Mouse (Mus musculus): ENCODE measurements at regions not wholly inside any gene's neighbourhood (a gene's known extent, or its start where the extent isn't known, plus 50 kb on each side); places are given as distances from the start of the nearest gene placed in this dataset.

- Histone ChIP-seq H3K9me3 (ENCODE audit: low read length) (no peaks in the 10 kb centered on the region), H3K4me1 (replicated peaks; ENCODE audit: low read depth, low read length) (no peaks in the 10 kb centered on the region), H3K27me3 (ENCODE audit: insufficient read depth, low read length) (no peaks in the 10 kb centered on the region), H3K36me3 (ENCODE audit: insufficient read depth, low read length) (no peaks in the 10 kb centered on the region), H3K4me3 (replicated peaks; ENCODE audit: low read length) (no peak overlapping the region)
- TF ChIP-seq POU5F1 (IDR thresholded peaks at IDR 0.05; ENCODE audit: borderline replicate concordance, low read length) = no peak
- TF ChIP-seq CTCF (conservative IDR thresholded peaks at IDR 0.05; ENCODE audit: low read length) = no peak
- no peak for TF ChIP-seq NANOG (IDR thresholded peaks at IDR 0.05; ENCODE audit: borderline replicate concordance, low read length)
Measured at GRCm38 (mm10) chr17:22795213-22795612, 71.7 kb downstream of the Zfp945 start.

GRCm38 (mm10) chr17:22784481-22784880 is 82.5 kb downstream of the Zfp945 start:
- TF ChIP-seq NANOG (IDR thresholded peaks at IDR 0.05; ENCODE audit: borderline replicate concordance, low read length) (no peak), CTCF (conservative IDR thresholded peaks at IDR 0.05; ENCODE audit: low read length) (no peak), POU5F1 (IDR thresholded peaks at IDR 0.05; ENCODE audit: borderline replicate concordance, low read length) (no peak)
- H3K4me1 ChIP-seq (replicated peaks; ENCODE audit: low read depth, low read length) = no peaks in the 10 kb centered on the region
- H3K36me3 ChIP-seq (ENCODE audit: insufficient read depth, low read length) = no peaks in the 10 kb centered on the region
- no peaks in the 10 kb centered on the region for H3K9me3 ChIP-seq (ENCODE audit: low read length)
- no peaks in the 10 kb centered on the region for H3K27me3 ChIP-seq (ENCODE audit: insufficient read depth, low read length)
- no peak overlapping the region for H3K4me3 ChIP-seq (replicated peaks; ENCODE audit: low read length)

- Histone ChIP-seq H3K36me3 (ENCODE audit: insufficient read depth, low read length) (no peaks in the 10 kb centered on the region), H3K4me3 (replicated peaks; ENCODE audit: low read length) (no peak overlapping the region), H3K9me3 (ENCODE audit: low read length) (no peaks in the 10 kb centered on the region), H3K4me1 (replicated peaks; ENCODE audit: low read depth, low read length) (peaks cover 19% of the 10 kb centered on the region), H3K27me3 (ENCODE audit: insufficient read depth, low read length) (no peaks in the 10 kb centered on the region)
- TF ChIP-seq POU5F1 (IDR thresholded peaks at IDR 0.05; ENCODE audit: borderline replicate concordance, low read length) (no peak), NANOG (IDR thresholded peaks at IDR 0.05; ENCODE audit: borderline replicate concordance, low read length) (peak; percentile 59)
Measured at GRCm38 (mm10) chr17:22745736-22746135, 121.2 kb downstream of the Zfp945 start.

- Histone ChIP-seq H3K9me3 (ENCODE audit: low read length) (no peaks in the 10 kb centered on the region), H3K4me1 (replicated peaks; ENCODE audit: low read depth, low read length) (peaks cover 36% of the 10 kb centered on the region), H3K36me3 (ENCODE audit: insufficient read depth, low read length) (peaks cover 16% of the 10 kb centered on the region), H3K4me3 (replicated peaks; ENCODE audit: low read length) (peak overlapping the region; percentile 81), H3K27me3 (ENCODE audit: insufficient read depth, low read length) (no peaks in the 10 kb centered on the region)
- no peak for TF ChIP-seq CTCF (conservative IDR thresholded peaks at IDR 0.05; ENCODE audit: low read length)
- no peak for TF ChIP-seq NANOG (IDR thresholded peaks at IDR 0.05; ENCODE audit: borderline replicate concordance, low read length)
- no peak for TF ChIP-seq POU5F1 (IDR thresholded peaks at IDR 0.05; ENCODE audit: borderline replicate concordance, low read length)
Measured at GRCm38 (mm10) chr17:22739581-22740178, 127.3 kb downstream of the Zfp945 start.

GRCm38 (mm10) chr17:22739173-22739572 is 127.8 kb downstream of the Zfp945 start:
- TF ChIP-seq POU5F1 (IDR thresholded peaks at IDR 0.05; ENCODE audit: borderline replicate concordance, low read length) (no peak), CTCF (conservative IDR thresholded peaks at IDR 0.05; ENCODE audit: low read length) (no peak)
- Histone ChIP-seq H3K27me3 (ENCODE audit: insufficient read depth, low read length) (no peaks in the 10 kb centered on the region), H3K9me3 (ENCODE audit: low read length) (no peaks in the 10 kb centered on the region), H3K4me1 (replicated peaks; ENCODE audit: low read depth, low read length) (peaks cover 36% of the 10 kb centered on the region), H3K36me3 (ENCODE audit: insufficient read depth, low read length) (peaks cover 16% of the 10 kb centered on the region), H3K4me3 (replicated peaks; ENCODE audit: low read length) (peak overlapping the region; percentile 81)

- peaks cover 36% of the 10 kb centered on the region for H3K4me1 ChIP-seq (replicated peaks; ENCODE audit: low read depth, low read length)
- H3K27me3 ChIP-seq (ENCODE audit: insufficient read depth, low read length) = no peaks in the 10 kb centered on the region
- no peak overlapping the region for H3K4me3 ChIP-seq (replicated peaks; ENCODE audit: low read length)
- TF ChIP-seq CTCF (conservative IDR thresholded peaks at IDR 0.05; ENCODE audit: low read length) (no peak), POU5F1 (IDR thresholded peaks at IDR 0.05; ENCODE audit: borderline replicate concordance, low read length) (no peak), NANOG (IDR thresholded peaks at IDR 0.05; ENCODE audit: borderline replicate concordance, low read length) (no peak)
- no peaks in the 10 kb centered on the region for H3K9me3 ChIP-seq (ENCODE audit: low read length)
- peaks cover 16% of the 10 kb centered on the region for H3K36me3 ChIP-seq (ENCODE audit: insufficient read depth, low read length)
Measured at GRCm38 (mm10) chr17:22736360-22736759, 130.6 kb downstream of the Zfp945 start.

Measured in E14TG2a.4 (cell line).